Mouse (Mus musculus): ENCODE measurements at regions not wholly inside any gene's neighbourhood (a gene's known extent, or its start where the extent isn't known, plus 50 kb on each side); places are given as distances from the start of the nearest gene placed in this dataset.
"Not testable (repeated sequence)": the region's sequence is repeated elsewhere in the genome, so short reads cannot be mapped to it uniquely, and the experiment has no call there.

- no peak for DNase-seq (ENCODE audit: low spot score)
Observed at GRCm38 (mm10) chr9:32940919-32941767, 305.1 kb downstream of the Ets1 start.

GRCm38 (mm10) chr9:32941768-32942030, 305.7 kb downstream of the Ets1 start:
- DNase-seq (ENCODE audit: low spot score), result no peak

- DNase-seq (ENCODE audit: low spot score), result no peak
Observed at GRCm38 (mm10) chr9:32947221-32947620, 311.2 kb downstream of the Ets1 start.

GRCm38 (mm10) chr9:32949036-32949435, 313.0 kb downstream of the Ets1 start:
- no peak for DNase-seq (ENCODE audit: low spot score)

- no peak for DNase-seq (ENCODE audit: low spot score)
Observed at GRCm38 (mm10) chr9:32958716-32959115, 322.7 kb downstream of the Ets1 start.

- DNase-seq (ENCODE audit: low spot score), result not testable (repeated sequence)
Observed at GRCm38 (mm10) chr9:32959468-32959867, 323.4 kb downstream of the Ets1 start.

GRCm38 (mm10) chr9:32962679-32963205, 326.7 kb downstream of the Ets1 start:
- no peak for DNase-seq (ENCODE audit: low spot score)

- DNase-seq (ENCODE audit: low spot score), result no peak
Observed at GRCm38 (mm10) chr9:32968446-32968845, 332.4 kb downstream of the Ets1 start.

GRCm38 (mm10) chr9:32971421-32971820, 335.4 kb downstream of the Ets1 start:
- no peak for DNase-seq (ENCODE audit: low spot score)

- DNase-seq (ENCODE audit: low spot score), result no peak
Observed at GRCm38 (mm10) chr9:32971926-32972325, 335.9 kb downstream of the Ets1 start.

GRCm38 (mm10) chr9:32972431-32973052, 336.5 kb downstream of the Ets1 start:
- no peak for DNase-seq (ENCODE audit: low spot score)

- no peak for DNase-seq (ENCODE audit: low spot score)
Observed at GRCm38 (mm10) chr9:32977732-32978131, 341.7 kb downstream of the Ets1 start.

- DNase-seq (ENCODE audit: low spot score), result no peak
Observed at GRCm38 (mm10) chr9:32980846-32981245, 344.8 kb downstream of the Ets1 start.

- DNase-seq (ENCODE audit: low spot score), result no peak
Observed at GRCm38 (mm10) chr9:32983182-32983581, 347.2 kb downstream of the Ets1 start.

GRCm38 (mm10) chr9:32986836-32987673, 351.0 kb downstream of the Ets1 start:
- no peak for DNase-seq (ENCODE audit: low spot score)

- DNase-seq (ENCODE audit: low spot score), result no peak
Observed at GRCm38 (mm10) chr9:32989006-32989405, 353.0 kb downstream of the Ets1 start.

GRCm38 (mm10) chr9:32998323-32998722, 362.3 kb downstream of the Ets1 start:
- no peak for DNase-seq (ENCODE audit: low spot score)

GRCm38 (mm10) chr9:33000691-33001164, 364.7 kb downstream of the Ets1 start:
- no peak for DNase-seq (ENCODE audit: low spot score)

- DNase-seq (ENCODE audit: low spot score), result no peak
Observed at GRCm38 (mm10) chr9:33001165-33001949, 365.3 kb downstream of the Ets1 start.

GRCm38 (mm10) chr9:33003880-33004279, 367.9 kb downstream of the Ets1 start:
- DNase-seq (ENCODE audit: low spot score), result no peak

- DNase-seq (ENCODE audit: low spot score), result no peak
Observed at GRCm38 (mm10) chr9:33004536-33004935, 368.5 kb downstream of the Ets1 start.
